Mouse (Mus musculus): Measurements from ENCODE around the gene Abi3bp. TPM values are rescaled to one million over a fixed set of nuclear protein-coding genes. Genes with fewer than 3 reads are reported as not detected.

The Abi3bp gene
- polyA plus RNA-seq, 1 experiment, result 0.76 TPM

DNA sequence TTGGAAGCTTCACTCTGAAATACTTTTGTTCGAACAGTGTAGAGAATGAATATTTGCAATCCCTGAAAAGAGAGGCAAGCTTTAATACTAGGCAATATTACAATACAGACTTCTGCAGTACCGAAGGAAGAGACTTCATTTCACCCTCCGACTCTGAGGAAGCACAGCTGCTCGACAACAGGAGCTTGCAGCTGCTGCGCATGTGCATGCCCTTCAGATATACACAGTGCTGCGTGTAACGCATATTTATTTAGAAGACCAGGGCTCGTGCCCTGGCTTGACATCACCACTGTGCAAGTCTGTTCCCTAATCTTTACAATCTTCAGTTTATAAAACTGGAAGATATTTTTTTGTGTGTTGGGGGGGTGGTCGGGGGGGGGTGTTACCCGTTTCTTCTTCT is 247.2 kb downstream of the Abi3bp start:
- no peaks in the 10 kb centered on the region for H3K27me3 ChIP-seq (ENCODE audit: control insufficient read depth, insufficient read depth, low read length)
- 79% methylated on average over 10 of the region's 10 CpGs for WGBS
- no peak overlapping the region for H3K27ac ChIP-seq (ENCODE audit: insufficient read depth, low read depth, low read length)
- no peak overlapping the region for H3K4me3 ChIP-seq (ENCODE audit: low read depth, low read length)
- H3K4me1 ChIP-seq (ENCODE audit: control insufficient read depth, insufficient read depth, insufficient read length, low read length), result peaks cover 19% of the 10 kb centered on the region; the same call in 1 of the 2 replicates
- TF ChIP-seq POLR2A (IDR thresholded peaks at IDR 0.05; ENCODE audit: low read depth, low read length) (no peak), CTCF (IDR thresholded peaks at IDR 0.05; ENCODE audit: extremely low read depth, insufficient read length, insufficient replicate concordance, low read depth, low read length) (no peak)
- no peaks in the 10 kb centered on the region for H3K36me3 ChIP-seq (ENCODE audit: control insufficient read depth, insufficient read depth, low read length)

GRCm38 (mm10) chr16:56729060-56729459 is 251.4 kb downstream of the Abi3bp start:
- no peak overlapping the region for H3K4me3 ChIP-seq (ENCODE audit: low read depth, low read length)
- H3K27ac ChIP-seq (ENCODE audit: insufficient read depth, low read depth, low read length), result no peak overlapping the region
- TF ChIP-seq CTCF (IDR thresholded peaks at IDR 0.05; ENCODE audit: extremely low read depth, insufficient read length, insufficient replicate concordance, low read depth, low read length), result no peak
- TF ChIP-seq POLR2A (IDR thresholded peaks at IDR 0.05; ENCODE audit: low read depth, low read length), result no peak
- H3K4me1 ChIP-seq (ENCODE audit: control insufficient read depth, insufficient read depth, insufficient read length, low read length), result no peaks in the 10 kb centered on the region
- no peaks in the 10 kb centered on the region for H3K27me3 ChIP-seq (ENCODE audit: control insufficient read depth, insufficient read depth, low read length)
- WGBS, result 35% methylated on average over 1 of the region's 1 CpGs
- H3K36me3 ChIP-seq (ENCODE audit: control insufficient read depth, insufficient read depth, low read length), result peaks cover 16% of the 10 kb centered on the region

Other genes starting within 250 kb of the Abi3bp start
- 199 and 444 TPM in 2 replicates for gene Tfg, start 239.6 kb downstream of the Abi3bp start, polyA plus RNA-seq (2012; rRNA removed)

Measured in small intestine, adult 2 months (tissue).